Mouse (Mus musculus) lung, embryonic 14.5 days (tissue): ENCODE measurements at regions not wholly inside any gene's neighbourhood (a gene's known extent, or its start where the extent isn't known, plus 50 kb on each side); places are given as distances from the start of the nearest gene placed in this dataset.

Source experiments
- ATAC-seq: fragments of 200-750 bp; cut with Nextera tagmentation; 2 replicates; pipeline ENCODE4 v1.8.0; 2017; ENCODE audit warnings: mild to moderate bottlenecking, moderate TSS enrichment, moderate library complexity; ENCODE audit not compliant: insufficient read depth
- DNase-seq: peaks from one replicate; pipeline ENCODE4 v3.0.0-alpha.2; 2015
- H3K27ac ChIP-seq: fragments of 300-500 bp; sonication (generic); 2 replicates; pipeline ENCODE4 v1.5.1; 2014; ENCODE audit warnings: low read depth, mild to moderate bottlenecking, moderate library complexity
- H3K27me3 ChIP-seq: fragments of 300-500 bp; sonication (generic); 2 replicates; pipeline ENCODE4 v1.6.1; 2014; ENCODE audit warnings: low read length, control low read depth; ENCODE audit not compliant: insufficient read depth
- H3K36me3 ChIP-seq: fragments of 300-500 bp; sonication (generic); 2 replicates; pipeline ENCODE4 v1.6.1; 2014; ENCODE audit warnings: control low read depth; ENCODE audit not compliant: insufficient read depth
- H3K4me1 ChIP-seq: fragments of 300-500 bp; sonication (generic); 2 replicates; pipeline ENCODE4 v1.6.1; 2014; ENCODE audit warnings: antibody characterized with exemption, control low read depth; ENCODE audit not compliant: insufficient read depth
- H3K4me2 ChIP-seq: fragments of 300-500 bp; sonication (generic); 2 replicates; pipeline ENCODE4 v1.6.1; 2014; ENCODE audit warnings: mild to moderate bottlenecking
- H3K4me3 ChIP-seq: fragments of 300-500 bp; sonication (generic); 2 replicates; pipeline ENCODE4 v1.5.1; 2014; ENCODE audit warnings: low read depth, low read length
- H3K9ac ChIP-seq: fragments of 300-500 bp; sonication (generic); 2 replicates; pipeline ENCODE4 v1.6.1; 2014
- H3K9me3 ChIP-seq: fragments of 300-500 bp; sonication (generic); 2 replicates; pipeline ENCODE4 v1.6.1; 2016; ENCODE audit warnings: low read depth, low read length, control low read depth
- CTCF ChIP-seq: IDR thresholded peaks from 2 replicates; pipeline ENCODE4 v1.5.1; 2016; ENCODE audit warnings: antibody characterized with exemption, low read depth
- WGBS: fragments of 180-500 bp; shearing (Covaris S2); extraction: QIAGEN DNeasy Blood & Tissue Kit; methylation state at CpG from one replicate; pipeline ENCODE4 v1.1.7; 2014; 5-methylcytosine and 5-hydroxymethylcytosine counted together

DNA sequence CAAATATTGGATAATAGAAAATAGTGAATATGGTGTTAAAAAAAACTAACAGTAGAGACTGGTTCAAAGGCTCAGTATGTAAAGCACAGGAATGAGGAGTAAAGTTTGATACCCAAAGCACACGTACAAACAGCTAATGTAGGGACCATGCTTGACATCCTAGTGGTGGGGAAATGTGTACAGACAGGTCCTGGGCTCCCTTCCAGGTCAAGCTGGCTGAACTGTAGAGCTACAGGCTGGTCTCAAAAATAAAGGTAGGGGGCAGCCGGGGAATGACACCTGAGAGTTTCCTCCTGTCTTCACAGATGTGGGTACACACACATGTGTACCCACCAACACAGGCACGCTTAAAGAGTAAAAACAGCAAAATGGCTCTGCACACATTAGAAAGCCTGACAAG, 309.9 kb upstream of the Nova1 start:
- no peak for TF ChIP-seq CTCF
- Histone ChIP-seq H3K9ac (no peak overlapping the region), H3K27ac (no peak overlapping the region), H3K9me3 (no peaks in the 10 kb centered on the region), H3K4me3 (no peak overlapping the region), H3K27me3 (no peaks in the 10 kb centered on the region), H3K4me1 (no peaks in the 10 kb centered on the region), H3K4me2 (no peak overlapping the region), H3K36me3 (no peaks in the 10 kb centered on the region)
- no peak for DNase-seq
- no peak for ATAC-seq
- 65% methylated on average over 3 of the region's 3 CpGs for WGBS

DNA sequence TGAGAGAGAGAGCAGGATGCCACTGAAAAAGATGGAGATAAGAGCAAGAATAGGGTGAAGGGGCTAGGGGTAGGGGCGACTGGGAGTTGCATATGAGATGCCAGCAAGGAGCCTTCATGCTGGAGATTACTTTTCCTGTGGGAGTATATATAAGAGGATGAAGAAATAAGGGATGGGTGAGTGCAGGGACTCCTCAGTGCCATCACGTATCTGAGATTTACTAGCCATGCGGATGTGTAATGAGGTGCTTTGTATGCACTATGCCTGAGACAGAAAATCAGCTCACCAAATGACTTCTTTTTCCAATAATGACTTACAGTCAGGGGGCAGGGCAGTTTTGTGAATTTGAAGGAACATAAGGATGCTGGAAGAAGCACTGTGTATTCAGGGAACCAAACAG, 302.7 kb upstream of the Nova1 start:
- Histone ChIP-seq H3K4me2 (no peak overlapping the region), H3K27me3 (no peaks in the 10 kb centered on the region), H3K9me3 (no peaks in the 10 kb centered on the region), H3K4me1 (no peaks in the 10 kb centered on the region), H3K27ac (no peak overlapping the region), H3K9ac (no peak overlapping the region), H3K36me3 (no peaks in the 10 kb centered on the region), H3K4me3 (no peak overlapping the region)
- ATAC-seq (no peak), DNase-seq (no peak)
- 71% methylated on average over 3 of the region's 3 CpGs for WGBS
- TF ChIP-seq CTCF: no peak

DNA sequence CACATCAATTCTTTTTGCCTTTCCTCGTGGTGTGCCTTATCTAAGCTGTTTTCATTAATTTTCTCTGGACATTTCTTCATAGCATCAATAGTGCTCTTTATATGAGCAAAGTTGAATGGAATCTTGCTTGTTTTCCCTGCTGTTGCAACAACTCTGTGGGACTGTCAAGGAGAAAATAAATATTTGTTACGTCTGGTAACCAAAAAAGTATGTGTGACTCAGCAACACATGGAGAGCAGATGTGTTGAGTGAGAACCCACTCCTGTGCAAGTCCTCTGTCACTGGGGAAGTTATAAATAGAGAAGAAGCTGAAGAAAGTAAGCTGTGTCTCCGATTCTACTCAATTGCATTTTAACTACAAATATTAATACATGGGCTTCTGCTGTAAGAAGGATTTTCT, 298.8 kb upstream of the Nova1 start:
- DNase-seq (peak; percentile 71), ATAC-seq (peak; percentile 65; the same call in 1 of the 2 replicates)
- Histone ChIP-seq H3K9me3 (no peaks in the 10 kb centered on the region), H3K4me3 (no peak overlapping the region), H3K4me1 (no peaks in the 10 kb centered on the region), H3K27ac (no peak overlapping the region), H3K9ac (no peak overlapping the region), H3K27me3 (no peaks in the 10 kb centered on the region), H3K4me2 (no peak overlapping the region), H3K36me3 (no peaks in the 10 kb centered on the region)
- TF ChIP-seq CTCF: no peak
- WGBS: 24% methylated on average over 3 of the region's 3 CpGs

DNA sequence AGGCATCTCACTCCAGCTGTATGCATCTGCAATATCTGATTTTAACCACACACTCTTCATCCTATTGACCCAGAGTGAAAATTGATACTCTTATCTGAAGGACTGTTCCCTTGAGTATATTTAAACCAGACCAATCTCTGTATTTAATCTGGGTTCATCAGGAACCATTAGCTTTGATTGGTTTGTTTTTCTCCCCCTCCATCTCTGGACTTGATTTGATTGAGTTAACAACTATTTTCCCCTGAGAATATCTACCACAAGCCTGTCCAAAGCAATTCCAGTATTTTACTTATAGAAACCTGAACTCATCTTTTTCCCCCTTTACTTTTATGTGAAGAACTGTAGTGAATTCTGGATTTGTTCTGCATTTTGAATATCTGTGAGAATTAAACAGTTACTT, 270.5 kb upstream of the Nova1 start:
- Histone ChIP-seq H3K9me3 (no peaks in the 10 kb centered on the region), H3K27me3 (no peaks in the 10 kb centered on the region), H3K36me3 (no peaks in the 10 kb centered on the region), H3K27ac (no peak overlapping the region), H3K9ac (no peak overlapping the region), H3K4me1 (no peaks in the 10 kb centered on the region), H3K4me3 (no peak overlapping the region), H3K4me2 (no peak overlapping the region)
- DNase-seq (no peak), ATAC-seq (no peak)
- TF ChIP-seq CTCF: no peak

- no peak for TF ChIP-seq CTCF
- Histone ChIP-seq H3K4me3 (no peak overlapping the region), H3K36me3 (no peaks in the 10 kb centered on the region), H3K9me3 (no peaks in the 10 kb centered on the region), H3K4me2 (no peak overlapping the region), H3K4me1 (no peaks in the 10 kb centered on the region), H3K27me3 (no peaks in the 10 kb centered on the region), H3K9ac (no peak overlapping the region), H3K27ac (no peak overlapping the region)
- no peak for ATAC-seq
- no peak for DNase-seq
- 61% methylated on average over 2 of the region's 2 CpGs for WGBS
Observed at GRCm38 (mm10) chr12:47074961-47075360, 256.2 kb upstream of the Nova1 start.

DNA sequence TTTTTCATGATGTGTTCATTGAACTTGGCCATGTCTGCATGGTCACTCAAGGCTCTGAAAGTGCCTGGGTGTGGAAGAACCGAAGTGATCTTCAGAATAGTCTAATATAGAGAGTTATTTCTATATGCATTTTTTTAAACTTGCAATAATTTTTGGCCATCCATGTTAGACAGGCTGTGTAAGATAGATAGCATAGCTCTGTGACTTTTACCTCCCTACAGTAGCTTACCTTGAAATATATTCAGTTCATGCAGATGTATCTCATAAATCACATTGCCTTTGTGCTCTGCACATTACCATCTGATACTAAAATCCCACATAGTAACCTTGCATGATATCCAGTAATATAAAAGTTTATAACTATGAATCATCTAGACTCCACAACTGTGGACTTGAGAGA, 233.7 kb upstream of the Nova1 start:
- Histone ChIP-seq H3K4me3 (no peak overlapping the region), H3K27ac (no peak overlapping the region)
- WGBS: 78% methylated on average over 1 of the region's 1 CpGs

DNA sequence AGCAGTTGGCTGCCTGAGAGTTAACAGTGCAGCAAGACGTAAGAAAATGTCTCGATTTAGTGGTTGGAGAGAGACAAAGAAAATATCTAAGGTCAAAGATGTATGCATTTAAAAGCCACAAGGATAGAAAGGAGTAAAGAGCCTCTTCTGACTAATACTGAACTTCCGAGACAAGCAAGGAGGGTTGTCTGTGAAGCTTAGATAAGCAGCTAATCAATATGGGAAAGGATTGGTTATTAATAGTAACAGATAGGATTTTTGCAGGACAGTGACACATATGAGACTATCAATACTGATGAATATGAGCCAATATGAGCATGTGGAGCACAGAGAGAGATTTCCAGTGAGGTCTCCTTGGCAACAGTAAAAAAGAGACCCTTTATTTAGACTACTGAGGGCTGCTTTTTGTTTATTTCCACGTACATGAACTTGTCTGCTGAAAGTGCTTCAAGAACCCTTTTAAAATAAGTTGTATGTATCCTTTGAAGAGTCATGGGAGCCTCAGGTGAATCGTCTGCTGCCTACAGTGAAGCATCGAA, 202.2 kb upstream of the Nova1 start:
- H3K9ac ChIP-seq: no peak overlapping the region
- no peaks in the 10 kb centered on the region for H3K4me1 ChIP-seq
- no peak overlapping the region for H3K4me3 ChIP-seq
- ATAC-seq (no peak), DNase-seq (no peak)
- H3K27me3 ChIP-seq: no peaks in the 10 kb centered on the region
- no peaks in the 10 kb centered on the region for H3K36me3 ChIP-seq
- no peak overlapping the region for H3K4me2 ChIP-seq
- H3K27ac ChIP-seq: no peak overlapping the region
- H3K9me3 ChIP-seq: no peaks in the 10 kb centered on the region
- no peak for TF ChIP-seq CTCF
- WGBS: 58% methylated on average over 6 of the region's 6 CpGs

More for the DNA sequence above, 233.7 kb upstream of the Nova1 start:
- Histone ChIP-seq H3K9ac (no peak overlapping the region), H3K9me3 (no peaks in the 10 kb centered on the region), H3K36me3 (no peaks in the 10 kb centered on the region), H3K4me2 (no peak overlapping the region), H3K4me1 (no peaks in the 10 kb centered on the region), H3K27me3 (no peaks in the 10 kb centered on the region)
- DNase-seq (no peak), ATAC-seq (no peak)
- TF ChIP-seq CTCF: no peak

- DNase-seq: peak; percentile 2
- 84% methylated on average over 1 of the region's 1 CpGs for WGBS
Observed at GRCm38 (mm10) chr12:46992343-46992742, 173.6 kb upstream of the Nova1 start.

More at GRCm38 (mm10) chr12:46992343-46992742, 173.6 kb upstream of the Nova1 start:
- Histone ChIP-seq H3K4me2 (no peak overlapping the region), H3K9me3 (no peaks in the 10 kb centered on the region), H3K27ac (no peak overlapping the region), H3K27me3 (no peaks in the 10 kb centered on the region), H3K4me3 (no peak overlapping the region), H3K4me1 (no peaks in the 10 kb centered on the region), H3K36me3 (no peaks in the 10 kb centered on the region), H3K9ac (no peak overlapping the region)
- no peak for TF ChIP-seq CTCF
- no peak for ATAC-seq
